Mouse (Mus musculus): Measurements from ENCODE around the gene Zfp981.
"Not testable (repeated sequence)": the region's sequence is repeated elsewhere in the genome, so short reads cannot be mapped to it uniquely, and the experiment has no call there.

Gene Zfp981

GRCm38 (mm10) chr4:146501727-146502126 is at the start of gene Zfp981:
Gene Zfp981, plus strand, starts transcription at chr4:146502027.
- not testable (repeated sequence) for DNase-seq (ENCODE audit: low spot score)

- DNase-seq (ENCODE audit: low spot score) = not testable (repeated sequence)
Measured at GRCm38 (mm10) chr4:146452576-146452975, 49.3 kb upstream of the Zfp981 start.

- not testable (repeated sequence) for DNase-seq (ENCODE audit: low spot score)
Measured at GRCm38 (mm10) chr4:146454170-146454569, 47.7 kb upstream of the Zfp981 start.

DNA sequence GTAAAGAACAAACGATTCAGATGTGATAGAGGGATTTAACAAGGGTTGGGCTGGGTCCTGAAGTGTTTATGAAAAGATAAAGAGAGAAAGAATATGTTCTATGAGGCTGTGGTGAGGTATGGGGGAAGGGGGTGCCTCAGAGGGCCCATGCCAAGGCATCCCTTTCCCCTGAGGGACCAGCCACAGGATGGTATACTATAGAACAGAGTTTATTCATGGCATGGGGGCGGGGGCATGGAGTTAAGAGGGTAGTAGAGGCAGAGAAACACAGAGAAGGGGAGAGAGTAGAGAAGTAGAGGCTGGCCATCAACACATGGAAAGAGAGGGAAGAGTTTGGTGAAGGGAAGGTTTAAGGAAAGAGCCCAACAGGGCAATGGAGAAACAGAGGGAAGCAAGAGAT is 46.9 kb upstream of the Zfp981 start:
- no peak for DNase-seq (ENCODE audit: low spot score)

GRCm38 (mm10) chr4:146455321-146455721 is 46.5 kb upstream of the Zfp981 start:
- DNase-seq (ENCODE audit: low spot score) = no peak

GRCm38 (mm10) chr4:146456061-146456726 is 45.6 kb upstream of the Zfp981 start:
- no peak for DNase-seq (ENCODE audit: low spot score)

DNA sequence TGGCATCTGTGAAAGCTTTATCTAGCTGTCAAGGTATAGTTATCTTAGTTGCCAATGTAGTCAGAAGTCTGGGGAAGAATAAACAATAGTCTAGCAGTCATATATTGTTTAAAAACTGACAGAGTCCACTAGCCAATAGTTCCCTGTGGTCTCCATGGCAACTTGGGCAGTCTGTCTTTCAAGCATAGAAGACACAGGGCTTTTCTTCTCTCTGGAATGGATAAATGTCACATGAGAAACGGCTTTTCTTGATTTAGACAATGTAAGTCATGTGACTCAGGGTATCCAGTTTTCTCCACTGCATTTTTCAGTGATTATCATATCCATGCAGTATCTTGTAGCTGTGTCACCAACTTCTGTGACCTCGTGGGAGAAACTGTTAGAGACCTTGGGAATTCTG is 44.7 kb upstream of the Zfp981 start:
- no peak for DNase-seq (ENCODE audit: low spot score)

DNA sequence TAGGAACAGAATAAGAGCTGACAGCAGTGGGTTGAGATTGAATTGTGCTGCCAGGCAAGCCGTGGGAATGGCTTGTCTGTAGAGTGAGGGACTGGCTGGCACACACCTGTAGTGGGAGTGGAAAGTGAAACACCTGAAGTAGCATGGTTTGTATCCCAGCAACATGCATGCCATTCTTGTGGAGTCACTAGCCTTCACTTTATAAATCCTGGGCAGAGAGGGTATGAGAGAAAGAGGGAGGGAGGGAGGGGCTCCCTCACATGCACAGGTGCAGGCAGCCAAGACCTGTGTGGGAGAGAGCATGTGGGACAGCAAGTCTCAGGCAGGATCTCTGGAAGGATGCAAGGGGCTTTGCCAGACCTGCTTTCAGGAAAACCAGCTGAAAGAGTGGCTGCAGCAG is 44.1 kb upstream of the Zfp981 start:
- DNase-seq (ENCODE audit: low spot score) = no peak

GRCm38 (mm10) chr4:146459822-146460221 is 42.0 kb upstream of the Zfp981 start:
- DNase-seq (ENCODE audit: low spot score) = not testable (repeated sequence)

DNA sequence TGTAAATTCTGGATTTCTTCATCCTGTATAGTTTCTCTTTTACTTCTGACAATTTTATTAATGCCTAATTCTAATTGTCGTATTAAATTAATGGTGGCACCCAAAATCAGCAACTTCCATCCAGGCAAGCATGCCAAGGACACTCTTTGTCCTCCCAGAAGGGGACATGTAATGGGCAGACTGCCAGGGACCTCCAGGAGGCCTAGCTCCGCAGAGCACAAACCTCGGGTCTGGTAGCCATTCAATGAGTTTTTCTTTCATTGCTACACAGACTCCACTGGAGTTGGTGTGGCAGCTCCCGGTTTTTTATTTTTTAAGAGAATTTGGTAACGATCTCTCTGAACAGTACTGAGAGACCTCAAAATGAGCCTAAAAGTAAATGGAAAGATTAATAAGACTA is 41.1 kb upstream of the Zfp981 start:
- DNase-seq (ENCODE audit: low spot score) = not testable (repeated sequence)

GRCm38 (mm10) chr4:146463649-146464351 is 38.0 kb upstream of the Zfp981 start:
- not testable (repeated sequence) for DNase-seq (ENCODE audit: low spot score)

DNA sequence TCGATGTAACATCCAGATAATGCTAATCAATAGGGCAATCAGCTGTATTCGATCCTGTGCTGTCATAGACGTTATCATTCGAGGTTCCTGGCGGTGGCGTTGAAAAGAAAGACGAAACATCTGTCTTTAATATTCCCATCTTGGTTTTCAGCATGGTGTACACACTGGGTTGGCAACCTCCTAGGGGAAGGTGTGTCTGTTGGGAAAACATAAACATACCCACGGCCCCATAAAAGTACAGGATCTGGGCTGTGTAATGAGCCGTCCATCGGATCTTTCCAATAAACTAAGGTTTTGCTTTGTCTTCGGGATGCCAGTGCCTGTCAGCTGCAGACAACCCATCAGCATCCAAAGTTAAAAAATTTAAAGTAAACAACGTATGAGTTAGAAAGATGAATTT is 31.8 kb upstream of the Zfp981 start:
- DNase-seq (ENCODE audit: low spot score) = not testable (repeated sequence)

DNA sequence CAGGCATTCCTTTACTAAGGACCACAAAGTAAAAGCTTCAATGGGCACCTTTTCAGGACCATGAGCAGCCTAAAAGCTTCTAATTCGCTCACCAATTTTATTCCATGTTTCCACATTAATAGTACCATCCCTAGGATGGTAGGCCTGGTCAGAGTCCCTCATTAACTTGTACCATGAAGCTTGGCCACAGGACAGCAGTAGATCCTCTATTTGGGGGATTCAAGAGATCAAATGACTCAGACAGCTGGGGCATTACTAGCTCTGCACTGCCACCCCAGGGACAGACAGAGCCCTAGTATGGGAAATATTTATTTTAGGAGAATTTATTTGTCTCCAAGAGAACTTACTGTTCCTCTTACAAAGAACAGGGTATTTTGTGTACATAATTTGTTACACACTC is 27.6 kb upstream of the Zfp981 start:
- DNase-seq (ENCODE audit: low spot score) = not testable (repeated sequence)

DNA sequence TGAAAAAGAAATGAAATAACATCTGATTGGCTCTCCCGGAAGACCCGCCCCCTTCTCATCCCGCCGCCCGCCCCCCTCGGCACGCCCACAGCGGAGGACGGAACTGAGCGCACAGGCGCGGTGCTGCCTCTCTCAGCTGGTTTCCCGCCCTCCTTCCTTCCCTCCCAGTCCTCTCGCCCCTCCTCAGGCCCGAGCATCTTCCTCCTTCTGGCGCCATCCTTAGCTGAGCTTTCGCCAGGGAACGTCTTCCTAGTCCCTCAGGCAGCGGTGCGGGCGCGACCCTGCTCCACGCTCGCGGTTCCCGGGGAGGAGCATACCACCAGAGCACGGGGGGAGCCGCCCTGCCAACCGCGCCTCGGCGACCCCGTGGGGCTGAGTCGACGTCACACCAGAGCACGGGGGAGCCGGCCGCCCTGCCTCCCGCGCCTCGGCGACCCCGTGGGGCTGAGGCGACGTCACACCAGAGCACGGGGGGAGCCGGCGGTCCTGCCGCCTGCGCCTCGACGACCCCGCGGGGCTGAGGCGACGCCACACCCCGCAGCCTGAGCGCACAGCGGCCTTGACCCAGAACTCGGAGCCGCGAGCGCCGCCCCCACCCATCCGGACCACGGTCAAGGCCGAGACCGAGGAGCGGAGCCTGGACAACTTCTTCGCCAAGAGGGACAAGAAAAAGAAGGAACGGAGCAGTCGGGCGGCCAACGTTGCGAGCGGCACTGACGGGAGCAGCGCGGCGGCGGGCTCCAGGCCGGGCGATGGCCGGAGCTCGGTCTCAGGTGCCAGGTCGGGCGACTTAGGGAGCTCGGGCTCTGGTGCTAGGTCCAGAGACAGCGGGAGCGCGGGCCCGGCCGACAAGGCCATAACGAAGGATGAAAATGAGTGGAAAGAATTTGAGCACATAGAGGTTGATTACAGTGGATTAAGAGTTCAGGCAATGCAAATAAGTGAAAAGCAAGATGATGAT is 26.8 kb upstream of the Zfp981 start:
- not testable (repeated sequence) for DNase-seq (ENCODE audit: low spot score)

- not testable (repeated sequence) for DNase-seq (ENCODE audit: low spot score)
Measured at GRCm38 (mm10) chr4:146476260-146476659, 25.6 kb upstream of the Zfp981 start.

DNA sequence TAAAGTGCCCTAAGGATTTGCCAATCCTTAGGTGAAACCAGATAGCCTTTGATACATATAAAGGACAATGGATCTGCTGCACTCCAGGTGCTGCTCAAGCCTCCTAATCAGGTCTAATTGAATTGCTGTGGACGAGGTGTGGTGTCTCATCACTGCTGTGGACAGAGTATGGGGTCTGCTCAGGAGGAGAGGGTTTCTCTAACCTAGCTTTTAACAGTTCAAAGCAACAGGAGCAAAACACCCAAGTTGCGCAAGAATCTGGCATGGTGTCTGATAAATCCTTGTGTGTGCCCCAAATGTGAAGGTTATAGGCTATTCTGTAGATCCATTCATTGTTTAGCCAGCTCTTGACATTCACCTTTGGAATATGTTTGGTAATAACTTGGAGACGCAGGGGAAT is 24.9 kb upstream of the Zfp981 start:
- not testable (repeated sequence) for DNase-seq (ENCODE audit: low spot score)

DNA sequence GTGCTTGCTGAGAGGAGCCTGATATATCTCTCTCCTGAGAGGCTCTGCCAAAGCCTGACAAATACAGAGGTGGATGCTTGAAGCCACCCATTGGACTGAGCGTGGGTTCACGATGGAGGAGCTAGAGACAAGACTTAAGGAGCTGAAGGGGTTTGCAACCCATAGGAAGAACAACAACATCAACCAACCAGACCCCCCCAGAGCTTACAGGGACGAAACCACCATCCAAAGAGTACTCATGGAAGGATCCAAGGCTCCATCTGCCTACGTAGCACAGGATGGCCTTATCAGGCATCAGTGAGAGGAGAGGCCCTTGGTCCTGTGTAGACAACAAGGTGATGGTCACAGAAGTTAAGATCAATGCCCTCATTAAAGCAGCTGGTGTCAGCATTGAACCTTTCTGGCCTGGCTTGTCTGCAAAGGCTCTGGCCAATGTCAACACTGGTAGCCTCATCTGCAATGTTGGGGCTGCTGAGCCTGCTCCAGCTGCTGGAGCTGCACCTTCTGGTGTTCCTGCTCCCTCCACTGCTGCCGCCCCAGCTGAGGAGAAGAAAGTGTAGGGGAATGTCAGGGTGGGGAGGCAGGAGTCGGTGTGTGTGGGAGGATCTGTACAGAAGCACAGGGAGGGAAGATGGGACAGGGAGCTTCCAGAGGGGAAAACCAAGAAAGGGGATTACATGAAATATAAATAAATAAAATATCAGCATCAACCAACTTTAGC is 21.3 kb upstream of the Zfp981 start:
- not testable (repeated sequence) for DNase-seq (ENCODE audit: low spot score)

GRCm38 (mm10) chr4:146482546-146482945 is 19.3 kb upstream of the Zfp981 start:
- DNase-seq (ENCODE audit: low spot score) = not testable (repeated sequence)

GRCm38 (mm10) chr4:146483571-146484280 is 18.1 kb upstream of the Zfp981 start:
- not testable (repeated sequence) for DNase-seq (ENCODE audit: low spot score)

DNA sequence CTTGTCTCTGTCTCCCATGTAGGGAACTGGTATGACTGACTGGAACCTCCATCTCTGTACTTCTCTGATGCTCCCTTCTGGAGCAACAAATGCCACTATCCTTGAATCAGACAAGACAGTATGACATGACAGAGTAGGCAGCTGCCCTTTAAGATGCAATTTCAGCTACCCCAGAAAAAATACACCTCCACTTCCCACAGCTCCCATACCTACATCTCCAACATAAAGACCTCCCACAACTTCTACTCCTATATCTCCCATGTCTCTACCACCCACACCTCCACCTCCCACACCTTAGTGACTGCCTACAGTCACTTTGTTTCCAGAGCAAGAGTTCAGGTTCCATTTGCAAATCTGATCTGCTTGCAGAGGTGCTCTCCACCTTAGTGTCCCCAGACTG is 17.2 kb upstream of the Zfp981 start:
- not testable (repeated sequence) for DNase-seq (ENCODE audit: low spot score)
